Mouse (Mus musculus) midbrain, embryonic 11.5 days (tissue): ENCODE data around the gene Ckmt2. TPM values are rescaled to one million over a fixed set of nuclear protein-coding genes. Genes with fewer than 3 reads are reported as not detected.
A peak's percentile ranks its signal among the peaks of the same experiment; 100 is the strongest.

Source experiments
- ATAC-seq: fragments of 200-750 bp; cut with Nextera tagmentation; 2 replicates; pipeline ENCODE4 v1.8.0; 2017; ENCODE audit warnings: moderate TSS enrichment, moderate library complexity; ENCODE audit not compliant: low FRiP score
- DNase-seq: peaks from one replicate; pipeline ENCODE4 v3.0.0; 2015; ENCODE audit warnings: low spot score; ENCODE audit errors: missing footprints
- H3K27ac ChIP-seq: fragments of 300-500 bp; sonication (generic); 2 replicates; pipeline ENCODE4 v1.5.1; 2014; ENCODE audit warnings: low read depth, low read length
- H3K27me3 ChIP-seq: fragments of 300-500 bp; sonication (generic); 2 replicates; pipeline ENCODE4 v1.6.1; 2014; ENCODE audit warnings: mild to moderate bottlenecking, low read length, moderate library complexity, mixed read lengths; ENCODE audit not compliant: control insufficient read depth, insufficient read depth
- H3K36me3 ChIP-seq: fragments of 300-500 bp; sonication (generic); 2 replicates; pipeline ENCODE4 v1.6.1; 2014; ENCODE audit warnings: mild to moderate bottlenecking, low read length, moderate library complexity, mixed read lengths; ENCODE audit not compliant: control insufficient read depth, insufficient read depth
- H3K4me1 ChIP-seq: fragments of 300-500 bp; sonication (generic); 2 replicates; pipeline ENCODE4 v1.6.1; 2014; ENCODE audit warnings: low read length; ENCODE audit not compliant: control insufficient read depth, insufficient read depth
- H3K4me2 ChIP-seq: fragments of 300-500 bp; sonication (generic); 2 replicates; pipeline ENCODE4 v1.6.1; 2014; ENCODE audit warnings: mild to moderate bottlenecking, moderate library complexity
- H3K4me3 ChIP-seq: fragments of 300-500 bp; sonication (generic); 2 replicates; pipeline ENCODE4 v1.5.1; 2014; ENCODE audit warnings: low read depth, low read length
- H3K9ac ChIP-seq: fragments of 300-500 bp; sonication (generic); 2 replicates; pipeline ENCODE4 v1.6.1; 2014; ENCODE audit warnings: low read length
- H3K9me3 ChIP-seq: fragments of 300-500 bp; sonication (generic); 2 replicates; pipeline ENCODE4 v1.6.1; 2016; ENCODE audit warnings: low read length; ENCODE audit not compliant: control insufficient read depth
- WGBS: fragments of 180-500 bp; shearing (Covaris S2); extraction: QIAGEN DNeasy Blood & Tissue Kit; methylation state at CpG from one replicate; pipeline ENCODE4 v1.1.7; 2014; 5-methylcytosine and 5-hydroxymethylcytosine counted together
- polyA plus RNA-seq: library from polyadenylated mRNA; unstranded; fragments of >200 nt; fragmentation: Nextera tagmentation; extraction: Ambion mirVana; gene quantifications from 2 replicates; pipeline ENCODE4 v1.2.1, GENCODE M21; 2014

Gene Ckmt2
- not detected in 2 replicates for polyA plus RNA-seq

DNA sequence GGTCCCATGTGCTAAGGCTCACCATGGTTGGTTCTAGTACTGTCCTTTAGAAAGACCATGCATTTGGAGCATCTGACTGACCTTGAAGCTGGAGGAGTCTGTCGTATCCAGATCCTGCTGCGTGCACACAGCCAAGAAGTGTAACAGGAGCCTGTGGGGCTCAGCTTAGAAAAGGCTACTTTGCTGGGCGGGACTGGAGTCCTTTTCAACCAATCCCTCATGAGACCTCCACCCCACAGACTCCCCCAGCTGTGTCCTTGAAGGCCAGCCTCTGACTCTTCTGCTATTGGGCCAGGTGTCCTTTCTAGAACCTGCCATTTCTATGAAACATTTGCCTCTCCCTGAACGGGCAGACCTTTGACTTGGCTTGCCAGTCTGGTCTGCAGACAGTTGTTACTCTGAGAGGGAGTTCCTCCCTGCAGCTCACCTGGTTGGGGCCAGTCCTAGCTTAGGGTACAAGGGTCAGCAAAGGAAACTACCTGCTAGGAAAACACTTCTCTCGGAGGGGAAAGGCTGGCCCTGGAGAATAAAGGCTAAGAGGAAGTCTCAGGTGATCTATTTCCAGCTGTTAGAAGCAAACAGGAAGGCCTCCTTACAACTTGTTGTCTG, at the start of gene Ckmt2:
TSS of gene Ckmt2 (minus strand) at position 145 of the 609 bp plus-strand sequence.
- no peaks in the 10 kb centered on the region for H3K4me1 ChIP-seq
- no peaks in the 10 kb centered on the region for H3K9me3 ChIP-seq
- H3K27ac ChIP-seq = no peak within 1 kb of the TSS
- no peak within 1 kb of the TSS for H3K9ac ChIP-seq
- DNase-seq = no peak
- H3K27me3 ChIP-seq = no peaks in the 10 kb centered on the region
- no peak within 1 kb of the TSS for H3K4me3 ChIP-seq
- WGBS = 77% methylated on average over 5 of the region's 5 CpGs
- H3K4me2 ChIP-seq = no peak within 1 kb of the TSS
- no peaks in the 10 kb centered on the region for H3K36me3 ChIP-seq
- ATAC-seq = no peak

DNA sequence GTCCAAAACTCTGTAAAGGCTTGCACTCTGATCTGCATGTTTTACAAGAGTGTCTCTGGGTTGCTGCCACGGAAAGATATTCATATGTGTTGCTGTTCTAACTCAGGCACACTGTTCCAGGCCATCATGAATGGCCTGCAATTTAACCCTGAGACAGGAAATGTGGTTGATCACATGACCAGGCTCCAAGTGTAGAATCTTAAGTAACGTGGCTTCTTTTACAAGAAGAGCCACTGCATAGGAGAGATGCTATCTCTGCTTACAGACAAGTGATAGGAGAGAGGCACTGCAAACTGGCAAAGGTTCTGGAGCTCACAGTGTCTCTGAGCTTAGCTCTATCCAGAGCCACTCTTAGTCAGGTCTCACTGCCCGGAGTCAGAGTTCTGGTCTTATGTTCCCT, 44.3 kb upstream of the Ckmt2 start:
- 72% methylated on average over 3 of the region's 3 CpGs for WGBS
- Histone ChIP-seq H3K27me3 (no peaks in the 10 kb centered on the region), H3K4me3 (no peak overlapping the region), H3K36me3 (no peaks in the 10 kb centered on the region), H3K4me1 (no peaks in the 10 kb centered on the region), H3K4me2 (no peak overlapping the region), H3K27ac (no peak overlapping the region), H3K9me3 (no peaks in the 10 kb centered on the region), H3K9ac (no peak overlapping the region)
- DNase-seq (no peak), ATAC-seq (no peak)

DNA sequence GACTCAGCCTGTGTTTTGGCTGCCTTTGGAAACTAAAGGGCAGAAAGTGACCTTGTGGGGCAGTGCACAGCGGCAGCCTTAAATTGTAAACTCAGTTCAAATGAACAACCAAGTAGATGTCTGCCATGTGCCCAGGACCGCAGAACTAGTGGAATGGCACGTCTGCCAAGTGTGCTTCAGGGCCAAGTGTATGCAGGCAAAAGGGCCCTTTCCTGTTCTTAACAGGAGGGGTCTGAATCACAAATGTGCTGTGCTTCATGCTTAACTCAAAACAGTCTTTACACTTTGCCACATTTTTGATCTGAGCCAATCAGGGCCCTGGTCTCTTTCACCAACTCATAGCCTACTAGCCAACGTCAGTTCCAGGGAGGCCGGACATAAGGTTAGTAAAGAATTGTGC, 42.1 kb upstream of the Ckmt2 start:
- no peak overlapping the region for H3K9ac ChIP-seq
- 88% methylated on average over 5 of the region's 5 CpGs for WGBS
- H3K27me3 ChIP-seq = no peaks in the 10 kb centered on the region; the same call in 1 of the 2 replicates
- H3K4me2 ChIP-seq = no peak overlapping the region
- DNase-seq (no peak), ATAC-seq (no peak)
- H3K4me3 ChIP-seq = no peak overlapping the region
- no peaks in the 10 kb centered on the region for H3K9me3 ChIP-seq
- H3K27ac ChIP-seq = no peak overlapping the region
- H3K4me1 ChIP-seq = no peaks in the 10 kb centered on the region
- H3K36me3 ChIP-seq = no peaks in the 10 kb centered on the region

DNA sequence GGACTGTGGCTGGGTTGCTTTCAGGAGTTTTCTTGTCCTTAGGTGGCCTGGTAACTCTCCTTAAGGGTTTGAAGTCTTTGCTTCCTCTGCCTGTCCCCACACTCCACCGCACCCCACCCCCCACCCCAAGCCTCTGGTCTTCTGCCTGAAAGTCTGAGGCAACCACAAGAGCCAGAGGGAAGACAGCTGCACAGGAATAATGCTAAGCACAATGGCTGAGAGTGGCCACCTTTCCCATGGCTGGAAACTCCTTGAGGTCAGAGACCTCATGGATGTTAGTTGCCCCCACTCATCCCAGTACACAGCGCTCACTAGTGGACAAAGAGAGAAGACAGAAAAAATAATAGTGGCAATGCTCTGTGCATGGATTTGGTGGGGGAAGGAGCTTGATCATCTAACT, 41.1 kb upstream of the Ckmt2 start:
- no peak for ATAC-seq
- H3K4me2 ChIP-seq = no peak overlapping the region
- no peak for DNase-seq
- no peak overlapping the region for H3K9ac ChIP-seq
- H3K9me3 ChIP-seq = no peaks in the 10 kb centered on the region
- no peaks in the 10 kb centered on the region for H3K4me1 ChIP-seq
- no peaks in the 10 kb centered on the region for H3K36me3 ChIP-seq
- no peak overlapping the region for H3K27ac ChIP-seq
- H3K27me3 ChIP-seq = no peaks in the 10 kb centered on the region; the same call in 1 of the 2 replicates
- no peak overlapping the region for H3K4me3 ChIP-seq
- WGBS = 98% methylated on average over 2 of the region's 2 CpGs

DNA sequence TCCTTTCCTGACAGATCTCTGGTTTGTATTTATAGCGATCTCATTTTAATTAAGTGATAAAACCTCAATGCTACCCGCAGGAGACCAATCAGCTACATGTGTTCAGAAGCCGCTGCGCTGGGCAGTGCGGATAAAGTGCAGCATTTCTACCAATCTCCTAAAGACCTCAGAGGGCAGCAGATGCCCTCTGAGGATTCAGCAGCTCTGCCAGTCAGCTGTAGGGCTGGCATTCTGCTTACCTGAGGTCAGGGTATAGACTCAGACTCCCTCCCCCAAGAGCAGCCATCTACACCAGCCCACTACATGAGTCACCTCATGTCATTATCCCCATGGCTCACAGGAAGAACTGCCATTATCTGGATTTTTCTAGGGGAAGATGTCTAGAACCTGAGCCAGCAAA, 39.6 kb upstream of the Ckmt2 start:
- Histone ChIP-seq H3K4me2 (no peak overlapping the region), H3K9me3 (no peaks in the 10 kb centered on the region), H3K27me3 (no peaks in the 10 kb centered on the region; the same call in 1 of the 2 replicates), H3K4me3 (no peak overlapping the region), H3K9ac (no peak overlapping the region), H3K27ac (no peak overlapping the region), H3K4me1 (no peaks in the 10 kb centered on the region), H3K36me3 (no peaks in the 10 kb centered on the region)
- DNase-seq (no peak), ATAC-seq (peak; percentile 20; the same call in 1 of the 2 replicates)
- WGBS = 91% methylated on average over 5 of the region's 5 CpGs

DNA sequence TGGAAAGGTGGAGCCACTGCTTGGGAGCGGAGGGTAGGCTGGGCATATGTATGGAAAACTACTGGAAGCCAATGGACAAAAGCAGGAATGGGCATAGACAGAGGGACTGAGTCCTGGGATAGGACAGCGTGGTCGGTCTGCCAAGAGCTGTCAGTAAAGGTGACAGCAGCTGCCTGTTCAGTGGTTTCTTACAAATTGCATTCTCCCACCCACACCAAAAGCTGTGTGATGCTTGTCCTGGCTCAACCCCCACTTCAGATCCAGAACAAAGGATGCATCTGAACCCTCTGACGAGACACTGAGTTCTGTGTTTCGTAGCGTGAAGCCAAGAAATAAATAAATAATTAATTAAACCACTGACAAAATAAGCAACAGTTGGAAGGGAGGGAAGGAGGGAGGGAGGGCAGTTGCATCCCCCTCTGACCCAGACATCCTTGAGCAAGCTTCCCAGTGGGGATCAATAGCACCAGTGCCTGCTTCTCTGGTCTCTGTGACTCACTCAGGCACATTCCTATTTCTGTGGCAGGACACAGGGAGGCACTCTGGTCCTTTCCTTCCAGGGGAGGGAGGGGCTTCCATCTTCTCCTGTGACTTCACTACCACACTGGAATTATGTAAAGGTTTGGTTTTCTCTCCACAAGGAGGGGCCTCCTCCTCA, 39.0 kb upstream of the Ckmt2 start:
- no peak overlapping the region for H3K4me3 ChIP-seq
- no peaks in the 10 kb centered on the region for H3K4me1 ChIP-seq
- H3K27me3 ChIP-seq = no peaks in the 10 kb centered on the region; the same call in 1 of the 2 replicates
- H3K27ac ChIP-seq = no peak overlapping the region
- WGBS = 81% methylated on average over 6 of the region's 6 CpGs
- no peaks in the 10 kb centered on the region for H3K36me3 ChIP-seq
- no peak overlapping the region for H3K4me2 ChIP-seq
- DNase-seq = no peak
- H3K9me3 ChIP-seq = no peaks in the 10 kb centered on the region
- ATAC-seq = peak; percentile 47
- no peak overlapping the region for H3K9ac ChIP-seq

DNA sequence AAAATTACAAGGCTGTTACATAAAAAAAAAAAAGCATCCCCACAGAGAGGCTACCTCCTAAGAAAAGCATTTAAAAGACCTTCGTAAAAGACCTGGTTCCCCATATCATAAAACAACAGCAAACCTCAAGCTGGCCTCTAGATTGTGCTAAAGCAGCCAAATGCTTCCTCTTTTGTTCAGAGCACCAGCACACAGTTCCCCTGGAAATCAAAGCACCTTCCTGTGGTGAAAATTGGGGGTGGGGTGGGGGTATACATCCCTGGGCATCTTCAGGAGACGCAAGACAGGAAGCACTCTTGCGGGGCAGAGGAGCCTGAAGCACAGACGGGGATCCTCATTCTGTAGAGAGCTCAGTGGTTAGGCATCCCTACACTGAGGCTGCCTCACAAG, 38.5 kb upstream of the Ckmt2 start:
- Histone ChIP-seq H3K4me3 (no peak overlapping the region), H3K27ac (no peak overlapping the region), H3K36me3 (no peaks in the 10 kb centered on the region), H3K4me1 (no peaks in the 10 kb centered on the region), H3K9me3 (no peaks in the 10 kb centered on the region), H3K27me3 (no peaks in the 10 kb centered on the region; the same call in 1 of the 2 replicates), H3K4me2 (no peak overlapping the region), H3K9ac (no peak overlapping the region)
- 56% methylated on average over 4 of the region's 4 CpGs for WGBS
- ATAC-seq = no peak
- no peak for DNase-seq

DNA sequence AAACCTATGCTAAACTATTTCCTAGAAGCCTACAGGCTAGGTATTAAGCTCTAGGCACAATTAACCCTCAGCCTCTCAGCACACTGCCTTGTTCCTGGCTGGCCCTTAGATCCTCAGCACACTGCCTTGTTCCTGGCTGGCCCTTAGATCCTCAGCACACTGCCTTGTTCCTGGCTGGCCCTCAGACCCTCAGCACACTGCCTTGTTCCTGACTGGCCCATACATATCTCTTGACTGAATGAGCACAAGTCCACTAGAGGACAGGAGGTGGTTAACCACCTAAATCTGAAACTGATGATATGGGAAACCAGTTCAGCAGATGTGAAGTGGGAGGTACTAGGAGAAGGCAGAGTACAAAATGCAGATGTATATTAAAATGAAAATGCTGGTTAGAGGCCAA, 35.0 kb upstream of the Ckmt2 start:
- ATAC-seq (no peak), DNase-seq (no peak)
- Histone ChIP-seq H3K4me1 (no peaks in the 10 kb centered on the region), H3K4me2 (no peak overlapping the region), H3K4me3 (no peak overlapping the region), H3K36me3 (no peaks in the 10 kb centered on the region), H3K9me3 (no peaks in the 10 kb centered on the region), H3K27ac (no peak overlapping the region), H3K9ac (no peak overlapping the region), H3K27me3 (no peaks in the 10 kb centered on the region; the same call in 1 of the 2 replicates)

DNA sequence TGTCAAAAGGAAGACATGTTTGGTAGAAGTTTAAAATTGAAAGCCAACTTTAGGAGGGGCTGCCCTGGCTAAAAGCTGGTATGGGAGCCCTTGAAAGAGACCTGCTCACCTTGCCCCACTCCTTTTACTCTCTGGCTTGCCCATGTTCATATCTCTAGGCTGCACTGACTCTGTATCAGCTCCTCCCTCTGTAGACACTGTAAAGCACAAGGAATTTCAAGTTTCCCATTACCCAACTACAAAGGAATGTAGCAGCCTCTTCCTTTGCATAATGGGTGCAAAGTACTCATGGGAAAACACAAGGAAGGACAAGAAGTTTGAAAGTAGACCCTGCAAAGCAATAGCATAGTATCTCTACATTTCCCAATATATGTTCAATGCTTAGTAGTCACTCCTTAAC, 34.5 kb upstream of the Ckmt2 start:
- Histone ChIP-seq H3K4me3 (no peak overlapping the region), H3K9ac (no peak overlapping the region), H3K9me3 (no peaks in the 10 kb centered on the region), H3K27ac (no peak overlapping the region), H3K27me3 (no peaks in the 10 kb centered on the region; the same call in 1 of the 2 replicates), H3K36me3 (no peaks in the 10 kb centered on the region), H3K4me2 (no peak overlapping the region), H3K4me1 (no peaks in the 10 kb centered on the region)
- no peak for ATAC-seq
- DNase-seq = no peak
